Mouse (Mus musculus): ENCODE measurements around the gene Irf2.
A peak's percentile ranks its signal among the peaks of the same experiment; 100 is the strongest.

Gene Irf2

DNA sequence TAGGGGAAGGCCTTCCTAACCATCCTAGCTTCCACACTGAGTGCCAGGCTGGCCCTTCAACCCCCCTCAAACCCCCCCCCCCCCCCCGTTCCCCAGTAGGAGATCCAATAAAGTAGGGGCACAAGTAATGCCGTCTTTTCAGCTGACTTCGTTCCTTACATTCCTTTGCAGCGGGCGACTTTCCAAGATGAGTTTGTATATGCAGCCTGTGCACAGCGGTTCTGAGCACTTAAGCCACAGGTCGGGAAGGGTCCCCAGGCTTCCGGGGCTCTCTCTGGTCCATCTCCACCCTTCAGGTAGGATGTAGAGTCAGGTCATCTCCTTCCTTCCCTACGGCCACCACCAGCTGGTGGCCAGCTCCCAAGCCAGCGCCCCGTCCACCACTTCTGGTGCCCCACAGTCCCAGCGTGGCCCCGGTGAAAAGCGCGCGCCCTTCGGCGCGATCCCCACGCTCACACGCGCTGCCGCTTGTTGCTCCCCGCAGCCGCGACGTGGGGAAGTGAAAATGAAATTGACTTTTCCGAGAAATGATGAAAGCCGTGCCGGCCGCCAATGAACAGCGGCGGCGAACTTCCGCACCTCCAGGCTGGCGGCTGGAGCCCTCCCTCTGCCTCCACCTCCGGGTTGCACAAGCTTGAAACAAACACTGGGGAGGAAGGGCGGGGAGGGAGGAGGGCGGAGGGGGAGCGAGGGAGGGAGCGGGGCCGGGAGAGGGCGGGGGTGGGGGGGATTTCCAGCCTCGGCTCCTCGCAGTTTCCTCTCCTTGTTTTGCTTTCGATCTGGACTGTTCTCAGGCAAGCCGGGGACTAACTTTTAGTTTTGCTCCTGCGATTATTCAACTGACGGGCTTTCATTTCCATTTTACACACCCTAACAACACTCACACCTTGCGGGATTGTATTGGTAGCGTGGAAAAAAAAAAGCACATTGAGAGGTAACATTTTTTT is at the start of gene Irf2:
Gene Irf2 (plus strand): TSS at position 730 of the 947 bp plus-strand sequence.
- DNase-seq, result peak; percentile 90 to 94

DNA sequence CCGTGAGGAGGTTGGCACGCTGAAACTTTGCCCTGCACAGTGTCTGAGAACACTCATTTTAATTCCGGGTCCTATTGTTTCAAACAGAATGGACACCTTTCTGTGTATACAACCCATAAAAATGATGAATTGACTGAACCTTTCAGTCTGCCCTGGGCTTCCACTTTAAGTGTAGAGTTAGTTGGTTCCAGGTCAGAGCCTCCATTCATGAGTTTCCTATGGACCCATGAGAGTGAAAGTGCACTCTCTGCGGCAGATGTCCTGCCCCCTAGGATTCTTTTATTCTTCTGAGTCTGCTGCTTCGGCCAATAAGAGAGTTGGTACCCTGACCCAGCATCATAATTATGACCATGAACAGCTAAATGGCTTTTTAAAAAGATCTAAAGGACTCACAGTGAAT is 49.4 kb upstream of the Irf2 start:
- no peak for DNase-seq

DNA sequence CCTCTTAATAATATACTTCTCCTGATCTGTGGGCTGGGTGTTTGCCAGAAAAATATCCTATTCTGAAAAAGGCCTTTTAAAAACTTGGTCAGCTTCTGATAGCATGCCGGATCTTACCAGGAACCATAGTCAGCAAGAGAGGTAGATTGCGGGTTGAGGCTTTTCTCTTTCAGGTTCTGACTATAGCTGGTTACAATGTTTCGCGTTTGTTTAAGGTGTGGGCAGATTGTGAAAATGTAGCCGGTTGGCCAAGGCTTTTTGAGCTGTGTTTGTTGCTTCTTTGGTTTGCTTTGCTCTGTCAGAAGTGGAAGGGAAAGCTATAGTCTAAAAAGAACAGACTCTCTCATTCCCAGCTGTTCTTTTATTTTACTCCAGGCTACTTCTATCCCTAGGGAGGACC is 49.0 kb upstream of the Irf2 start:
- DNase-seq, result no peak

DNA sequence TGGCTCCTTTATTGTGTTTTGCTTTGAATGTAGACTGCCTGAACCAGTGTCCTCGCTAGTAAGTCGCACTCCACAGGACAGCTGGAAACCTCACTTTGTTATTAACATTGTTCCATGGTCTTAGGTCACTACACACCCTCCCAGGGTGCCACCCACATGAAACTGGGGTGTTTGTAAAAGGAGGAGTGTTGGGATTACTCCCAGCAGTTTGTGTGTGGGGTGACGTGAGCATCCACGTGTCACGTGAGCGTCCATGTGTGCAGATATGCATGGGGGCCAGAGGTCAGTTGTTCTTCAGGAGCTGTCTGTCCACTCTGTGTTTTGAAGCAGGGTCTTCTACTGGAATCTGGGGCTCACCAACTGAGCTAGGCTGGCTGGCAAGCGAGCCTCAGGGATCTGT is 48.2 kb upstream of the Irf2 start:
- DNase-seq, result no peak

DNA sequence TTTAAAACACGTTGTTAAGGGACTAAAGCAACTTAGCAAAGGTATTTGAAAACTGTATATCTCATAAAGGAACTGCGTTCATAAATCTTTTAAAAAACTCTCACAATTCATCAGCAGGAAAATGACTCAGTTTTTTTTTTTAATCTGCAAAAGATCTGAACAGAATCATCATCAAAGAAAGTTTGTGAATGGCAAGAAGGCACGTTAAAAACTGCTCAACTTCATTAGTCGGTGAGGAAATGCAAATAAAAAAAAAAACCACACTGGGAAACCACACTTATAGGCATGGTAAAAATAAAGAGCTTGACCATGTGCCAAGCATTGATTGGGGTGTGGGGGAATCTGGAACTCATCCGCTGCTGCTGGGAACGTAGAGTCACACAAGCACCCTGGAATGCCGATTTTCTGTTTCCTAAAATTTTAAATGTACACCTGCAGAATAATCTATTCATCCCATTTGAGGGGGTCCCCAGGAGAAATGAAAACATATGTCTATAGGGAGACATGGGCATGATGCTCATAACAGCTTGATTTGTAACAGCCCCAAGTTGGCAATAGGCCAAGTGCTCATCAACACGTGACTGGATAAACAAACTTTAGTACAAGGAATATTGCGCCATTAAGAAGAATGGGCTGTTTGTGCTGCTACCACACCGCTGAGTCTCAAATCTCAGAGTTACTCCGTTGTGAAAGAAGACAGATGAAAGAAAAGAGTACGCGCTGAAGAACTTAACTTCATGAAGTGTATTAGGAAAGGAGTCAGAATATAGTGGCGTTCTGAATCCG is 43.1 kb upstream of the Irf2 start:
- DNase-seq, result no peak

DNA sequence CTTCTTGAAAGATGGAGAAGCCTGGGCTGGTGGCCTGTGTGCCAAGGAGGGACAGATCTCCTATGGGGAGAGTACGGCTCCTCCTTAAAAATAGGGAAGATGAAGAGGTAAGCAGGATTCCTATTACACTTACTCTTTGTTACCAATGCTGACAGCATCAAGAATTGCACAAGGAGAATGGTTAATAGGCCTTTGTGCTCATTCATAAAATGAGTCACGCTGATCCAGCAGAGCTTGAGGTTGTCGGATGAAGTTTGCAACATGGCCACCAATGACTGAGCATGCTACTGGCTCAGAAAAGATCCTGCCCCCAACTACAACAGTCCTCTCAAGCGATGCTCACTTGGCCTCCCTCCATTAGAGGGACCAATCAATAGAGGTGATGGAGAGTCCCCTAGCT is 42.0 kb upstream of the Irf2 start:
- DNase-seq, result no peak

DNA sequence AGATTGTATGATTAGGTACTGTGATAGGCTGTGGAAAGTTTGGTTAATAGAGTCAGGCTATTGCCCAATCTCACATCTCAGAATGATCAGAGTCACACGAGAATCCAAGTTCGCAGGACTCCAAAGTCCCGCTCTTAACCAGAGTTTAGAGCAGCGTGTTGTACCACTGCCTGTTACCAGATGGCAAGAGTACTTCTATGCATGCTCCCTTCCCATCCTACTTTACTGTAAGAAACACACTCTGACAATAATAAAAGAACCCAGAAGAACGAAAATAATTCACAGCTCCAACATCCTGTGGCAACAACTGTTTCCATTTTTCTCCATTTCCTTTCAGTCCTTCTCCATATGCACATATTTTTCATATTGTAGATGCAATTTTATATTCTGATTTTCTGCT is 41.4 kb upstream of the Irf2 start:
- DNase-seq, result no peak

DNA sequence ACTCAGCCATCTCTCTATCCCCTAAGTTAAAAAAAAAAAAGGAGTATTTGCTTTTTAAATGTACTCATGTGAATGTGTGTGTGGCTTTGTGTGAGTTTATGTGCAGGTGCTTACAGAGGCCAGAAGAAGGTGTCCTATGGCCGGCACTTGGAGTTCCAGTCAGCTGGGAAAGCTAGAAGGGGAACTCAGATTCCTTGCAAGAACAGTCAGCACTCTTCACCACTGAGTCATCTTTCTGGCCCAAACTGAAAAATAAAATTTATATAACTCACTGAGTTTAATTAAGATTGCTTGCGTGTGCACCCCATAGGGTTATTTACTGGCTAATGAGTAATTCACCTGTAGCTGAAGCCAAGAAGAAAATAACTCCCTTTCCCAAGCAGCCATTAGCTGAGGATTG is 34.4 kb upstream of the Irf2 start:
- no peak for DNase-seq

DNA sequence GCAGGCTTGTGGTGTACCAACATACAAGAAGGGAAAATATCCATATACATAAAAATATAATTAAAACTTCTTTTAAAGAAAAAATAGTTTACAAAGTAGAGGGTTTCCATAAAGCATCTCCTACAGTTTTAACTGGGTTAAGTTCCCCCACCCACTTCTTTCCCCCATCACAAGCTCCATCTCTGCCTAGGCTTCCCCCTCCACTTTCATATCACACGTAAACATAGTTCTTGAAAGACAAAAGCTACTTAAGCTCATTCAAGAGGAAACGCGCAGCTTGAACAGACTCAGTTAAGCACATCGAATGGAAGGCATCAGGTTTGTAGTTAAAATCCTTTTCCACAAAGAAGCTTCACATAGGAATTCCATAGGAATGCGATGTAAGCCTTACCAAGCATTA is 32.8 kb upstream of the Irf2 start:
- DNase-seq, result no peak

DNA sequence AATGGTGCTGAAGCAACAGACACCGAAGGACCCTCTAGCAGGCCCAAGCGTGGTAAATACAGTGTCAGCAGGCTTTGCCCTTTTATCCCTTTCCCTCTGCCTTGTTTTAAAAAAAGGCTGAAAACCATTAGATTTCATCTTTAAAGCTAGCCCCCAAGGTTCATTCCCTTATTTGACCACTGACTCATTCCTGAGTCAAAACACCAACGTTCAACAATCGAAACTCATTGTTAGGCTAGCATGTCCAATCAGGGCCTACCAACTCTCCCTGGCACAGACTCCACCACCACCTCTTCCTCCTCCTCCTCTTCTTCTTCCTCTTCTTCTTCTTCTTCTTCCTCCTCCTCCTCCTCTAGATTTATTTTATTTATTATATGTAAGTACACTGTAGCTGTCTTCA is 30.2 kb upstream of the Irf2 start:
- no peak for DNase-seq

DNA sequence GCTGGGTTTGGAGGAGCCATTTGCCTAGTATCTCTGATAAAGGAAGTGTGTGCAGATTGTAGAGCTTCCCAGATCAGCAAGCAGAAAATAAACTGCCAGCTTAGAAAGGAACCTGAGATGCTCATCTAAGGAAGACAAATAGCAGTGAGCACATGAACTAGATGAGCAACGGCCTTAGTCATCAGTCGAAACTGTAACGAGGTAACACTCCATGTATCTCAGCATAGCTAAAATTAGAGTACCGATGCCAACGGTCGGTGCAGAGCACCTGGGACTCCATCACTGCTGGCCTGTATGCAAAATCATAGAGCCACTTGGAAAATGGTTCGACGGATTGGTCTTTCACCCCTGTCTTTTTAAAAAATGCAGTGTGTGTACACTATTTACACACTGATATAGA is 29.2 kb upstream of the Irf2 start:
- no peak for DNase-seq

DNA sequence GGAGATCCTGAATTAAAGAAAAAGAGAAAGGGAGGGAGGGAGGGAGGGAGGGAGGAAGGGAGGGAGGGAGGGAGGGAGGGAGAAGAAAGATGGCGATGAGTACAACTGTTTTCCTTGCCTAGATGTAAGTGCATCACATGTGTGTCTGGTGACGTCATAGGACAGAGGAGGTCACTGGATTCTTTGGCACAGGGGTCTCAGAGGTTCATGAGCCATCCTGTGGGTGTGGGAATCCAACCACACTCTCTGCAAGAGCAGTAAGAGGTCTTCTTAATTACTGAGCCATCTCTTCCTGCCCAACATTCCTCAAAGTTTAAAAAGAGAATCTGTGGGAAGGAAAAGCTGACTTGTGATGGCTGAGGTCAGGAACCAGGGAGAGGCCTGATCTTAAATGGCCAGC is 28.0 kb upstream of the Irf2 start:
- DNase-seq, result no peak

DNA sequence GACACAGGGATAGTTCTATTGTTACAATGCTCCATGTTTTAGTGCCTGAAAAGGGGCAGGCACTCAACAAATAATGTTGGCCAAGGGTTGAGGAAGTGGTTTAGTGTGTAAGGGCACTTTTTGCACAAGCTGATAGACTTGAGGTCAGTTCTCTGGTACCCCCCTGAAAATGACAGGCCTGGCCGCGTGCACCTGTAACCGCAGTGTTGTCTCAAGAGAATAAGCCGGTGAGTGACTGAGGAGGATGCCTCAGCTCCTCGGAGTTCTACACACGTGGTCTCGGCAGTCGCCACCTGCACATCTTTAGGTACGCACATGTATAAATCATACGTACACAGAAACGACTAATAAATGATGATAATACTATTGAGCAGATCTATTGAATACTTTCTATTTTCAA is 26.4 kb upstream of the Irf2 start:
- DNase-seq, result peak; percentile 21 to 43

DNA sequence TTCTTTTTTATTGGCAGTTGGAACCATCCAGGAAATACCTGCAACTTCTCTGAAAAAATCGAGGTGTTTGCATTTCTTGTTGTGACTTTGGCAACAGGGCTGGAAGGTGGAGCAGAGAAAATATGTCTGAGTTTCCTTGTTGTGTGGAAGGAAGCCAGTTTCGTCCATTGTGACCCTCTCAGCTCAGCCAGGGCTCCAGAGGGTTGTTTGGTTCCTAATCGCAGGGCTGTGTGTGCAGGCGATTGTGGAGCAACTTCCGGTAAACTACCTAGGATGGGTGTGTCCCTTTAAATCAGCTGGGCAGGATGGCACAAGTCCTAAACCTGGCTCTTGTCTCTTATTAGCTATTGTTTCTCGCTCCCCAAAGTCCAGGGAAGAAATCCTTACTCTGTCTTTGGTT is 25.7 kb upstream of the Irf2 start:
- DNase-seq, result no peak

DNA sequence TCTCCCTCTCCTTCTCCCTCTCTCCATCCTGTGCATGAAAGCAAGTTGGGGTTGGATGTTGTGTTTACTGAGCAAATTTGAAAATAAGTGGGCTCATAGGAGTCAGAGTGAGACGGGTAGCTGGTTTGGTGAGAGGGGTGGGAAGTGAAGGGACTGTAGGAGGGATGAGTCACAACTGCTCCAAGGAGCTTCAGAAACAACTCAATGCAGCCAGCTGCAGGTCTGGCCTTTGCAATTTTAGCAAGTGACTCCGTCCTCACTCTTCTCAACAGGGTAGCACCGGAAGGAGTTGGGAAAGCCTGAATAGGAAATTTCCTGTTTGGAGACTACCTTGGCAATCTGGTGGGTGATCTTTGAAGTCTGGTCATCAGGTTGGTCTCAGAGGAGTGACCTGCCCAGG is 25.1 kb upstream of the Irf2 start:
- DNase-seq, result no peak

DNA sequence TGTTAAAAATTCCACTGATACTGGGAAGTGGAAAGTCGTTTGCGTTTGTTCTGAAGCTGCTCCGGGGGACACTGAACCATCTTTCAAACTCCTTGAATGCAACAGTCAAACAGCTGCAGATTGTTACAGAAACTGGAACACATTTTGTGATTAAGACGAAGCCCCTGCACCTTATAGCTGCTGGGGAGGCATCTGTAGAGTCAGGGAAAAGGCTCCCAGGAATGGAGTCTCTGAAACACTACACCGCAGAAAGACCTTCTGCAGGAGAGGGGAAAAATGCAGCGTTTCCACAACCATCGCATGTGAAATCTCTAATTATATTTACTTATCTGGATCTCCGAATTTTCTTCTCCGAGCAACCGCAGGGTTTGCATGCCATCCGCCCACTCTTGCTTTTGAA is 23.1 kb upstream of the Irf2 start:
- no peak for DNase-seq

DNA sequence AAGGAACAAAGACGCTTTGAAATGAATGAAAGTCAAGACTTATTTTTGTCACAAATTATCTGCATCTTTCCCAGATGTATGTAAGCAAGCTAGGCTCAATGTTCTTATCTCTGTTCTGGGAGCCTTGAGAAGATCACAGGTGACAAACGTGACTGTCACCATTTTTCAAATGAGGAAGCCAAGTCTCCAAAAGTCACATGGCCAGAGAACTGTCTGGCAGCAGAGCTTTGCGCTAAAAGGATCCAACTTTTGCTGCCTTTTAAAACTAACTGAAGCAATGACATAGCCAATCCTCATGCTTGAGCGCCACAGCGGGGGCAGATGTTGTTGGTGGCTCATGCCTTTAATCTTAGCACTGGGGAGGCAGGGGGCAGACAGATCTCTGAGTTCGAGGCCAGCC is 22.4 kb upstream of the Irf2 start:
- no peak for DNase-seq

DNA sequence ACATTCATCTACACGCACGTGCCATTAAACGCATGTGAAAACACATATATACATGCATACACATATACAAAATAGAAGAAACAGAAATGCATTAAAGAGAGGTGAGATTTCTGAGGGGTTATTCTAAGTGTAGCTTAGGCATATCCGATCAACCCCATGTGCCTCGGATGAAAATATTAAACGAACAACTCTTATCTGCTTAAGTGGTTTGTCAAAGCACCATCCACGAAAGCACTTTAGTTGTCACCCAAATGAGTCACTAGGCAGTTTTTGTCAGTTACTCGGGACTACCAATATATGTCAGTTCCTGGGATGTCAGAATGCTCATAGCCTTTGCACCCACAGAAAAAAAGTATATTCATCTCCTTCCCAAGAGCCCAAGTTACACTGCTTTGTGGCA is 21.2 kb upstream of the Irf2 start:
- no peak for DNase-seq

DNA sequence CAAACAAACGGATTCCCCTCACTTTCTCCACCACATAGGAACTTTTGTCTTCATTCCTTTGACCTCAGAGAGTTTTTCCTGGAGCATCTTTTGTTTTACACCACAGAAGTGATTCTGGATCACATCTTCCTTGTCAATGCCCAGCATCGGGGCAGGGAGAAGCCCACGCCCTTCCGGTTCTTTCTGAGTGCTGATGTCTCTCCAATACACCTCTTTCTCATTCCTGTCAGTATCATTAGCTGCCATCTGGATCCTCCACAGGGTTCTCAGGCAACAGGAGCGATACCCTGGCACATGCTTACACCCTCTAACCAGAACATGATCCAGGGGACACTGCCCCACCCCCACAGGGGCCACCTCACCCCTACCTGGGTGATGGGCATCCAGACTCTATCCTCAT is 20.8 kb upstream of the Irf2 start:
- no peak for DNase-seq

DNA sequence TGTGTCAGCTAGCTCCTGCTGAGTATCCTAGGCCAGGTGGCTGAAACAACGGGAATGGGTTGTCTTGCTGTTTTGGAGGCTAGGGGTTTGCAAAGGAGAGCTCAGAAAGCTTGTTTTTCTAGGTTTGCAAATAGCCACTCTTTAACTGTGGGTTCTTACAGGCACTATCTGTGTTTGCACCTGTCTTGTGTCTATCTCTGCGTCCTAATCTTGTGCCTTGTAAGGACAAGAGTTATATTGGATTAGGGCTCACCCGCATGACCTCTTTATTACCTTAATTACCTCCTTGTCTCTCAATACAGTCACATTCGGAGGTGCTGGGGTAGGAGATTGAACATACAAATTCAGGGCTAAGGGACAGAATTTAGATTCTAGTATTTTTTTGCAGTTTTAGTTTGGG is 18.9 kb upstream of the Irf2 start:
- DNase-seq, result no peak

DNA sequence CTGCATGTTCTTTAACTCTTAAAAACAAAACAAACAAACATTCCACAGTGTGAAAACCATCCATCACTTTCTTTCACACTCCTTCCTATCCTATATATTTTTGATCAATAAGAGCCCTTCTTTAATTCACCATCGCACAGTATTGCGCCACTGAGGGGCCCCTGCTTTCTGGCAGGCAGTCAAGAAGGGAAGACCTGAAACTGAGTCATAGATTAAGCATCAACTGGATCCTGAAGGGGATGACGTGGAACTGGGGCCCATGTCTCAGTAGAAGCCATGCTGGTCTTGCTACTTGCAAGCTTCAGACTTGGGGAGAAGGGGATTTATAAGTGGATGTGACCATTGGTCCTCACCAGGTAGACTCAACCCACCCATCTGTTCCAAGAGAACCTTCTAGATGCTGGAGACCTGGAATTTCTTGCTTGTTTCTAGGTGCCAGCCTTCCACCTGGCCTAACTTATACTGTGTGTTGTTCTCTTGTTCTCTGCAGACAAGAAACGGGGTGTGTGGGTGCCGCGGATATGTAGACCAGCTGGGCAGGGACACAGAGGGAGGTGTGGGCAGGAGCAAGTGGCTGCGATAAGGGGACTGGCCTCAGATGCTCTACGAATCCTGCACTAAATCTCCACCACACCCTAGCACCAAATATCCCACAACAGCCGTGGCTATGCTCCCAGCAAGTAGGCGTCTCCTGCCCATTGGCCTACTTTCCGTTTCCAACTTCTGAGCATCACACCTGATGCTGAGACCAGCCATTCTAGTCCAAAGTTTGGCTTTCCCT is 18.3 kb upstream of the Irf2 start:
- DNase-seq, result no peak

DNA sequence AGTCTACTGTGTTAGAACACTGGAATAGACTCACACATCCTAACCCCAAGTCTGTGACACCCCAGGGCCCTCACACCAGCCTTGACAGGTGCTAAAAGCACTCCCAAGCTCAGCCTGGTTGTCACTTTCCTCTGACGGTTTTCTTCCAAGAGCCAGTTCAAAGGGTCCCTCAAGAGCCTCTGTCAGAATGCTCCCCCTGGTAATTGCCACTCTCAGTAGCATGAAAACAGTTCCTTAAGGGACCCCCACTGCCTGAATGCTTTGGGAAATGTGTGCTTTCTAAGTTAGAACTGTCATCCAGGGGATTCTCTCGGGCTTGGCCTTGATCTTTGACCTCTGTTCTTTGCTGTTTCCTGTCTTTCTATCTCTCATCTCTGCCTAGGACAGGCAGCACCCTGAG is 17.0 kb upstream of the Irf2 start:
- DNase-seq, result peak; percentile 36 to 50

DNA sequence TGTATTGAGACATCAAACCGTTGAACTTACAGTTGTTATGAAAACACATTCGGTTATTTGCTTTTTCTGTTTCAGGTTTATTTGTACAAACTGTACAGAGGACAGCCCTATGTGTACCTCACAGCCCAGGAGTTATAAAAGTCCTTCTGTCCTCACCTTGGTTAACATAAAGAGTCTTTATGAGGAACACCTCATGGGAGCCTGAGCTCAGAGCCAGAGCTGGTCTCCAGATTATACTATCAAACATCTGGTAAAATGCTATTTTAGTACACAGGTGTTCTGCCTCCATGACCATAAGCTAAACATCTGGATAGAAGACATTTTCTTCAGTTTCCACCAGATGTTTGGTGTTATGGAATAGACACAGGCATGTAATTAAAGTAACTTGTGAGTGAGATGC is 13.1 kb upstream of the Irf2 start:
- DNase-seq, result no peak

Measured in thymus, postnatal 36 days (tissue).